Mouse (Mus musculus): Measurements from ENCODE around the gene Tnrc6b. TPM values are rescaled to one million over a fixed set of nuclear protein-coding genes. Genes with fewer than 3 reads are reported as not detected.

Tnrc6b gene
- polyA plus RNA-seq, 1 experiment from 2014 or later, result 27.4 TPM

- Histone ChIP-seq H3K4me1 (ENCODE audit: insufficient read depth, low read length) (no peaks in the 10 kb centered on the region), H3K4me2 (replicated peaks; ENCODE audit: low read depth, low read length) (no peak overlapping the region), H3K9me3 (ENCODE audit: low read length) (no peaks in the 10 kb centered on the region), H3K36me3 (ENCODE audit: insufficient read depth, low read length) (no peaks in the 10 kb centered on the region), H3K27ac (ENCODE audit: low read length) (no peak overlapping the region), H3K27me3 (ENCODE audit: insufficient read depth, low read length) (no peaks in the 10 kb centered on the region), H3K9ac (replicated peaks; ENCODE audit: low read length) (no peak overlapping the region), H3K4me3 (ENCODE audit: low read length) (no peak overlapping the region)
- WGBS, result 75% methylated on average over 5 of the region's 5 CpGs
- no peak for ATAC-seq (ENCODE audit: low FRiP score, low TSS enrichment)
Observed at GRCm38 (mm10) chr15:80748979-80749378, 37.9 kb downstream of the Tnrc6b start.

DNA sequence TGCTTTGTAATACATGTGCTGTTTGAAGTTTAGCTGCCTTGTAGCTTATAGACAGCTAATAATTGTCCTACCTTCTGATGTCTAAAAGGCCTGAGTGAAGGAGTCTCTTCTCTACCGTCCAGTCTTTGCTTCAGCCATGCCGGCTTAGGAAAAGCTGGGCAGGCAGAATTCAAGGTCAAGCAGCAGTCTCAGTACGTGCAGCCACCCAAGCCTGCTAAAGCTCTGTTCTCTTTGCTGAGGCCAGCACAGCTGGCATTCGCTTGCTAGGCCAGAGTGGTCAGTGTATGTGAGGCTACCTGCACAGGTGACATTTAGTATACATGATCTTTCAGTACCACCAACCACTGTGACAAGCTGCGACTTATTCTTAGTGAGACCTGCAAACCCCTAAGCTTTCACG, 42.2 kb downstream of the Tnrc6b start:
- Histone ChIP-seq H3K4me1 (ENCODE audit: insufficient read depth, low read length) (no peaks in the 10 kb centered on the region), H3K36me3 (ENCODE audit: insufficient read depth, low read length) (no peaks in the 10 kb centered on the region), H3K9me3 (ENCODE audit: low read length) (no peaks in the 10 kb centered on the region), H3K4me3 (ENCODE audit: low read length) (no peak overlapping the region), H3K27me3 (ENCODE audit: insufficient read depth, low read length) (no peaks in the 10 kb centered on the region), H3K9ac (replicated peaks; ENCODE audit: low read length) (no peak overlapping the region), H3K27ac (ENCODE audit: low read length) (no peak overlapping the region), H3K4me2 (replicated peaks; ENCODE audit: low read depth, low read length) (no peak overlapping the region)
- WGBS, result 84% methylated on average over 6 of the region's 6 CpGs
- ATAC-seq (ENCODE audit: low FRiP score, low TSS enrichment), result no peak

GRCm38 (mm10) chr15:80754103-80754502, 43.0 kb downstream of the Tnrc6b start:
- 97% methylated on average over 1 of the region's 1 CpGs for WGBS
- no peak overlapping the region for H3K4me3 ChIP-seq (ENCODE audit: low read length)
- no peak overlapping the region for H3K9ac ChIP-seq (replicated peaks; ENCODE audit: low read length)

GRCm38 (mm10) chr15:80759451-80759850, 48.3 kb downstream of the Tnrc6b start:
- no peak for ATAC-seq (ENCODE audit: low FRiP score, low TSS enrichment)

More at GRCm38 (mm10) chr15:80754103-80754502, 43.0 kb downstream of the Tnrc6b start:
- Histone ChIP-seq H3K9me3 (ENCODE audit: low read length) (no peaks in the 10 kb centered on the region), H3K4me1 (ENCODE audit: insufficient read depth, low read length) (no peaks in the 10 kb centered on the region), H3K36me3 (ENCODE audit: insufficient read depth, low read length) (no peaks in the 10 kb centered on the region), H3K4me2 (replicated peaks; ENCODE audit: low read depth, low read length) (no peak overlapping the region), H3K27me3 (ENCODE audit: insufficient read depth, low read length) (no peaks in the 10 kb centered on the region), H3K27ac (ENCODE audit: low read length) (no peak overlapping the region)
- no peak for ATAC-seq (ENCODE audit: low FRiP score, low TSS enrichment)

GRCm38 (mm10) chr15:80760504-80760903, 49.4 kb downstream of the Tnrc6b start:
- H3K27ac ChIP-seq (ENCODE audit: low read length), result no peak overlapping the region
- no peaks in the 10 kb centered on the region for H3K9me3 ChIP-seq (ENCODE audit: low read length)
- no peaks in the 10 kb centered on the region for H3K27me3 ChIP-seq (ENCODE audit: insufficient read depth, low read length)
- no peaks in the 10 kb centered on the region for H3K4me1 ChIP-seq (ENCODE audit: insufficient read depth, low read length)
- no peak overlapping the region for H3K9ac ChIP-seq (replicated peaks; ENCODE audit: low read length)
- no peaks in the 10 kb centered on the region for H3K36me3 ChIP-seq (ENCODE audit: insufficient read depth, low read length)
- WGBS, result 86% methylated on average over 3 of the region's 3 CpGs
- H3K4me2 ChIP-seq (replicated peaks; ENCODE audit: low read depth, low read length), result no peak overlapping the region
- no peak for ATAC-seq (ENCODE audit: low FRiP score, low TSS enrichment)
- H3K4me3 ChIP-seq (ENCODE audit: low read length), result no peak overlapping the region

More at GRCm38 (mm10) chr15:80759451-80759850, 48.3 kb downstream of the Tnrc6b start:
- Histone ChIP-seq H3K9me3 (ENCODE audit: low read length) (no peaks in the 10 kb centered on the region), H3K4me1 (ENCODE audit: insufficient read depth, low read length) (no peaks in the 10 kb centered on the region), H3K27me3 (ENCODE audit: insufficient read depth, low read length) (no peaks in the 10 kb centered on the region), H3K4me3 (ENCODE audit: low read length) (no peak overlapping the region), H3K9ac (replicated peaks; ENCODE audit: low read length) (no peak overlapping the region), H3K27ac (ENCODE audit: low read length) (no peak overlapping the region), H3K4me2 (replicated peaks; ENCODE audit: low read depth, low read length) (no peak overlapping the region), H3K36me3 (ENCODE audit: insufficient read depth, low read length) (no peaks in the 10 kb centered on the region)
- 93% methylated on average over 9 of the region's 9 CpGs for WGBS

- Histone ChIP-seq H3K4me1 (ENCODE audit: insufficient read depth, low read length) (no peaks in the 10 kb centered on the region), H3K4me2 (replicated peaks; ENCODE audit: low read depth, low read length) (no peak overlapping the region), H3K27ac (ENCODE audit: low read length) (no peak overlapping the region), H3K27me3 (ENCODE audit: insufficient read depth, low read length) (no peaks in the 10 kb centered on the region), H3K9ac (replicated peaks; ENCODE audit: low read length) (no peak overlapping the region), H3K36me3 (ENCODE audit: insufficient read depth, low read length) (no peaks in the 10 kb centered on the region), H3K4me3 (ENCODE audit: low read length) (no peak overlapping the region), H3K9me3 (ENCODE audit: low read length) (no peaks in the 10 kb centered on the region)
- WGBS, result 73% methylated on average over 8 of the region's 8 CpGs
- ATAC-seq (ENCODE audit: low FRiP score, low TSS enrichment), result no peak
Observed at GRCm38 (mm10) chr15:80760935-80761334, 49.8 kb downstream of the Tnrc6b start.

DNA sequence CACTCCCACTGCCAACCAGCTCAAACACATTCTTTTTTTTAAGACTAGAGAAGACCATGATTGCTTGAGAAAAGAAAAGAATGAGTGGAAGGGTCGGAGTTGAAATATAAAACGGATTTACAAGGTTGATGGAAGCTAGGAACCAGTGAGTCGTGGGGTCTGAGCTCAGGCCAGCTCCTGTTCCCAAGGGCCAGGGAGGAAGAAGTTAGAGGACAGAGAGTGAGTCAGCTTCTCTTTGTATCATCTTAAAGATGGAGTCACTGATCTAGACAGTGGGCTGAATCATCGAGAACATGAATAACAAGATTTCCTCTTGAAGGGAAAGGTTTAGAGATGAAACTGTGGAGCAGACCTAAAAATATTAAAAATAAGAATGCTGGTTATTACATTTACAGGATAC, 51.5 kb downstream of the Tnrc6b start:
- ATAC-seq (ENCODE audit: low FRiP score, low TSS enrichment), result no peak
- no peaks in the 10 kb centered on the region for H3K9me3 ChIP-seq (ENCODE audit: low read length)
- 66% methylated on average over 4 of the region's 4 CpGs for WGBS
- no peak overlapping the region for H3K4me2 ChIP-seq (replicated peaks; ENCODE audit: low read depth, low read length)
- H3K4me3 ChIP-seq (ENCODE audit: low read length), result no peak overlapping the region
- H3K4me1 ChIP-seq (ENCODE audit: insufficient read depth, low read length), result no peaks in the 10 kb centered on the region
- no peak overlapping the region for H3K9ac ChIP-seq (replicated peaks; ENCODE audit: low read length)
- no peaks in the 10 kb centered on the region for H3K36me3 ChIP-seq (ENCODE audit: insufficient read depth, low read length)
- no peaks in the 10 kb centered on the region for H3K27me3 ChIP-seq (ENCODE audit: insufficient read depth, low read length)
- no peak overlapping the region for H3K27ac ChIP-seq (ENCODE audit: low read length)

DNA sequence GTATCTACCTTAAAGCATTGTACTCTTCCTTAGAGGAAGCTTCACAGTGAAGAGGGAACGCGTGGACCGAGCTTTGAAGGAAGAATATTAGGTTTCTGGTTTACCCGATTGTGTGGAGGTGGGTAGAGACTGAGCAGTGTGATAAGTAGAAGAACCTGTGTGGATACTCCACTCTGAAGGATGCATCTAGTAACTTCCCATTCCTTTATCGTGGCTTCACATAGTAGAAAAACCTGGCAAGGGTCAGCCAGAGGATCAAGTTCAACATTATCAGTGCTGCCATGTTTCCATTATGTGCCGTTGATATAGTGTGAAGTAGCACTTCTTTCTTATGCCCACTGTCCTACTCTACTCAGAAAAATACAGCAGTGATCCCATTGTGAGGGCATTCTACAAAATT, 53.6 kb downstream of the Tnrc6b start:
- Histone ChIP-seq H3K9ac (replicated peaks; ENCODE audit: low read length) (no peak overlapping the region), H3K4me2 (replicated peaks; ENCODE audit: low read depth, low read length) (no peak overlapping the region), H3K36me3 (ENCODE audit: insufficient read depth, low read length) (no peaks in the 10 kb centered on the region), H3K9me3 (ENCODE audit: low read length) (no peaks in the 10 kb centered on the region), H3K27me3 (ENCODE audit: insufficient read depth, low read length) (no peaks in the 10 kb centered on the region), H3K4me3 (ENCODE audit: low read length) (no peak overlapping the region), H3K27ac (ENCODE audit: low read length) (no peak overlapping the region), H3K4me1 (ENCODE audit: insufficient read depth, low read length) (no peaks in the 10 kb centered on the region)
- WGBS, result 95% methylated on average over 6 of the region's 6 CpGs
- ATAC-seq (ENCODE audit: low FRiP score, low TSS enrichment), result no peak

DNA sequence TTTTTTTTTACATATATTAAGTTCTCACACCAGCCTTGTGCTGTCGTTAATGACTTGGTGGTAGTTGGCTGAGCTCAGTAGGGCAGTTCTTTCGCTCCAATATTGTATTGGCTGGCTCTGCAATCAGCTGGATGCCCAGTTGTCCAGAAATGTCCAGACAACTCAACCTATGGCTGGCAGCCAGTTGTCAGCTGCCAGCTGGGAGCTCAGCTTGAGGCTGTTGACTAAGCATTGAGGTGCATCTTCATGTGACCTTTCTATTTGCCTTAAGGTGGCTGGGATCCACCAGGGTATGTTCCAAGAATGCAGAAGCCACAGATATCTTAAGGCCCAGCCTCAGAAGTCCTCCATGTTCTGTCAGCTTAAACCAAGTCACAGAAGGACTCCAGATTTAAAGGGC, 54.3 kb downstream of the Tnrc6b start:
- Histone ChIP-seq H3K4me3 (ENCODE audit: low read length) (no peak overlapping the region), H3K4me1 (ENCODE audit: insufficient read depth, low read length) (no peaks in the 10 kb centered on the region)
- 88% methylated on average over 2 of the region's 2 CpGs for whole genome bisulfite sequencing

GRCm38 (mm10) chr15:80768216-80768615, 57.1 kb downstream of the Tnrc6b start:
- Histone ChIP-seq H3K9ac (replicated peaks; ENCODE audit: low read length) (no peak overlapping the region), H3K27me3 (ENCODE audit: insufficient read depth, low read length) (no peaks in the 10 kb centered on the region), H3K27ac (ENCODE audit: low read length) (no peak overlapping the region), H3K9me3 (ENCODE audit: low read length) (no peaks in the 10 kb centered on the region), H3K4me3 (ENCODE audit: low read length) (no peak overlapping the region), H3K4me1 (ENCODE audit: insufficient read depth, low read length) (no peaks in the 10 kb centered on the region), H3K36me3 (ENCODE audit: insufficient read depth, low read length) (no peaks in the 10 kb centered on the region), H3K4me2 (replicated peaks; ENCODE audit: low read depth, low read length) (no peak overlapping the region)
- 98% methylated on average over 3 of the region's 3 CpGs for WGBS
- ATAC-seq (ENCODE audit: low FRiP score, low TSS enrichment), result no peak

More for the DNA sequence above, 54.3 kb downstream of the Tnrc6b start:
- Histone ChIP-seq H3K27ac (ENCODE audit: low read length) (no peak overlapping the region), H3K36me3 (ENCODE audit: insufficient read depth, low read length) (no peaks in the 10 kb centered on the region), H3K4me2 (replicated peaks; ENCODE audit: low read depth, low read length) (no peak overlapping the region), H3K9me3 (ENCODE audit: low read length) (no peaks in the 10 kb centered on the region), H3K9ac (replicated peaks; ENCODE audit: low read length) (no peak overlapping the region), H3K27me3 (ENCODE audit: insufficient read depth, low read length) (no peaks in the 10 kb centered on the region)
- ATAC-seq (ENCODE audit: low FRiP score, low TSS enrichment), result no peak

All from kidney, embryonic 16.5 days (tissue).